Mouse (Mus musculus) CH12.LX (cell line): ENCODE measurements around the gene Zbtb24. TPM values are rescaled to one million over a fixed set of nuclear protein-coding genes. Genes with fewer than 3 reads are reported as not detected.

Experiments
- DNase-seq: peaks from one replicate; pipeline ENCODE4 v3.0.0-alpha.2; 2013; ENCODE audit errors: extremely low read depth
- H3K27ac ChIP-seq: 2 replicates; pipeline ENCODE4 v1.5.1; 2012; ENCODE audit warnings: low read depth, mild to moderate bottlenecking, control low read depth, moderate library complexity; ENCODE audit not compliant: insufficient read depth
- H3K27me3 ChIP-seq: replicated peaks from 2 replicates; pipeline ENCODE3; 2012; ENCODE audit warnings: inconsistent platforms
- H3K36me3 ChIP-seq, 2 experiments: replicated peaks in 1 of 2; 2 replicates each; pipeline versions ENCODE3 to v1.6.1; 2012; ENCODE audit warnings: inconsistent platforms in 1 of 2, low read length in 1 of 2, mild to moderate bottlenecking in 1 of 2, mixed read lengths in 1 of 2, moderate library complexity in 1 of 2; ENCODE audit not compliant: control insufficient read depth in 1 of 2, insufficient read depth in 1 of 2
- H3K4me1 ChIP-seq, 2 experiments: 2 replicates each; pipeline ENCODE4 v1.6.1; 2012; ENCODE audit warnings: inconsistent platforms in 1 of 2, moderate library complexity in 1 of 2; ENCODE audit not compliant: insufficient read depth in 2 of 2, control insufficient read depth in 1 of 2
- H3K4me2 ChIP-seq: 2 replicates; pipeline ENCODE4 v1.6.1; 2012; ENCODE audit warnings: low read depth, mild to moderate bottlenecking, control low read depth; ENCODE audit not compliant: poor library complexity, insufficient read depth, severe bottlenecking
- H3K4me3 ChIP-seq, 3 experiments: fragments of 150-350 bp in 1 of 3; sonication (generic) in 1 of 3; replicated peaks in 1 of 3; 2 replicates each; pipeline versions ENCODE3 to v1.5.1; 2011 to 2012; ENCODE audit warnings: low read depth in 2 of 3, low read length in 2 of 3, mild to moderate bottlenecking in 2 of 3, moderate library complexity in 2 of 3, control low read depth in 1 of 3, improper control_type of control experiment in 1 of 3, inconsistent platforms in 1 of 3, mixed read lengths in 1 of 3; ENCODE audit not compliant: poor library complexity in 1 of 3
- H3K79me2 ChIP-seq: replicated peaks from 2 replicates; pipeline ENCODE4 v1.6.1; 2012; ENCODE audit warnings: mild to moderate bottlenecking, moderate library complexity; ENCODE audit not compliant: control insufficient read depth, poor library complexity, insufficient read depth, severe bottlenecking; ENCODE audit errors: extremely low read depth
- H3K9ac ChIP-seq: 2 replicates; pipeline ENCODE4 v1.6.1; 2012; ENCODE audit warnings: low read depth, mild to moderate bottlenecking, control low read depth, moderate library complexity; ENCODE audit not compliant: insufficient read depth
- H3K9me3 ChIP-seq: replicated peaks from 2 replicates; pipeline ENCODE3; 2012; ENCODE audit warnings: low read length, inconsistent platforms, mixed read lengths
- CTCF ChIP-seq, 2 experiments: IDR thresholded peaks in 1 of 2; conservative IDR thresholded peaks in 1 of 2; 2 replicates each; pipeline ENCODE4 v1.5.1; 2011 to 2012; ENCODE audit warnings: low read depth in 2 of 2, low read length in 2 of 2, improper control_type of control experiment in 1 of 2, inconsistent platforms in 1 of 2, mild to moderate bottlenecking in 1 of 2, moderate library complexity in 1 of 2
- E2F4 ChIP-seq: IDR thresholded peaks from 2 replicates; pipeline ENCODE4 v1.6.1; 2011; ENCODE audit warnings: low read depth, low read length, improper control_type of control experiment; ENCODE audit not compliant: insufficient replicate concordance
- EP300 ChIP-seq: IDR thresholded peaks from 2 replicates; pipeline ENCODE4 v1.6.1; 2011; ENCODE audit warnings: low read length, improper control_type of control experiment
- ETS1 ChIP-seq: conservative IDR thresholded peaks from 2 replicates; pipeline ENCODE4 v1.6.1; 2012; ENCODE audit warnings: low read depth, mild to moderate bottlenecking, inconsistent platforms, low read length, improper control_type of control experiment, moderate library complexity
- HCFC1 ChIP-seq: IDR thresholded peaks from 2 replicates; pipeline ENCODE4 v1.6.1; 2012; ENCODE audit warnings: low read depth, mild to moderate bottlenecking, inconsistent platforms, low read length, improper control_type of control experiment
- IRF4 ChIP-seq: IDR thresholded peaks from 2 replicates; pipeline ENCODE4 v1.6.1; 2014; ENCODE audit warnings: low read depth, mild to moderate bottlenecking, inconsistent platforms, low read length, improper control_type of control experiment
- JUND ChIP-seq: conservative IDR thresholded peaks from 2 replicates; pipeline ENCODE4 v1.6.1; 2011; ENCODE audit warnings: low read depth, low read length, improper control_type of control experiment
- KAT2A ChIP-seq: IDR thresholded peaks from 2 replicates; pipeline ENCODE4 v1.6.1; 2012; ENCODE audit warnings: low read length, improper control_type of control experiment, inconsistent platforms; ENCODE audit not compliant: insufficient replicate concordance
- MAFK ChIP-seq: IDR thresholded peaks from 2 replicates; pipeline ENCODE4 v1.6.1; 2011; ENCODE audit warnings: low read length, improper control_type of control experiment; ENCODE audit not compliant: insufficient replicate concordance
- MAX ChIP-seq: IDR thresholded peaks from 2 replicates; pipeline ENCODE4 v1.6.1; 2011; ENCODE audit warnings: low read length, improper control_type of control experiment
- MEF2A ChIP-seq: IDR thresholded peaks from 2 replicates; pipeline ENCODE4 v1.6.1; 2014; ENCODE audit warnings: low read depth, mild to moderate bottlenecking, inconsistent platforms, low read length, improper control_type of control experiment, borderline replicate concordance
- MXI1 ChIP-seq: IDR thresholded peaks from 2 replicates; pipeline ENCODE4 v1.6.1; 2011; ENCODE audit warnings: mild to moderate bottlenecking, low read depth, low read length, improper control_type of control experiment
- NELFE ChIP-seq: IDR thresholded peaks from 2 replicates; pipeline ENCODE4 v1.6.1; 2011; ENCODE audit warnings: low read depth, low read length, improper control_type of control experiment
- PAX5 ChIP-seq: IDR thresholded peaks from 2 replicates; pipeline ENCODE4 v1.6.1; 2012; ENCODE audit warnings: low read length, inconsistent platforms, mixed read lengths
- POLR2A ChIP-seq: IDR thresholded peaks from 2 replicates; pipeline ENCODE4 v1.6.1; 2011; ENCODE audit warnings: low read depth, mild to moderate bottlenecking, improper control_type of control experiment, low read length
- POLR2AphosphoS2 ChIP-seq: IDR thresholded peaks from 2 replicates; pipeline ENCODE4 v1.6.1; 2011; ENCODE audit warnings: low read depth, low read length, improper control_type of control experiment
- RAD21 ChIP-seq: IDR thresholded peaks from 2 replicates; pipeline ENCODE4 v1.6.1; 2011; ENCODE audit warnings: low read depth, mild to moderate bottlenecking, low read length, improper control_type of control experiment, moderate library complexity
- RCOR1 ChIP-seq: conservative IDR thresholded peaks from 2 replicates; pipeline ENCODE4 v1.6.1; 2012; ENCODE audit warnings: low read depth, mild to moderate bottlenecking, inconsistent platforms, low read length, improper control_type of control experiment
- TBP ChIP-seq: conservative IDR thresholded peaks from 2 replicates; pipeline ENCODE4 v1.6.1; 2011; ENCODE audit warnings: low read depth, low read length, improper control_type of control experiment
- TCF12 ChIP-seq: IDR thresholded peaks from 2 replicates; pipeline ENCODE4 v1.6.1; 2014; ENCODE audit warnings: low read depth, mild to moderate bottlenecking, inconsistent platforms, low read length, improper control_type of control experiment
- USF1 ChIP-seq: IDR thresholded peaks from 2 replicates; pipeline ENCODE4 v1.6.1; 2014; ENCODE audit warnings: low read depth, mild to moderate bottlenecking, inconsistent platforms, low read length, improper control_type of control experiment
- USF2 ChIP-seq: conservative IDR thresholded peaks from 2 replicates; pipeline ENCODE4 v1.6.1; 2011; ENCODE audit warnings: low read depth, low read length, improper control_type of control experiment
- ZC3H11A ChIP-seq: IDR thresholded peaks from 2 replicates; pipeline ENCODE4 v1.6.1; 2012; ENCODE audit warnings: low read depth, mild to moderate bottlenecking, inconsistent platforms, low read length, improper control_type of control experiment
- ZKSCAN1 ChIP-seq: IDR thresholded peaks from 2 replicates; pipeline ENCODE4 v1.6.1; 2012; ENCODE audit warnings: low read depth, inconsistent platforms, low read length, improper control_type of control experiment, borderline replicate concordance
- ZMIZ1 ChIP-seq: IDR thresholded peaks from 2 replicates; pipeline ENCODE4 v1.6.1; 2012; ENCODE audit warnings: low read depth, mild to moderate bottlenecking, inconsistent platforms, low read length, improper control_type of control experiment
- ZNF384 ChIP-seq: IDR thresholded peaks from 2 replicates; pipeline ENCODE4 v1.6.1; 2012; ENCODE audit warnings: low read depth, low read length, improper control_type of control experiment, inconsistent platforms
- dilution Hi-C: fragments of 300-500 bp; cut with MboI; formaldehyde crosslinking; loops from 2 replicates; pipeline ENCODE4 v1.14.3; 2020; ENCODE audit warnings: low sequenced_read_pairs; ENCODE audit not compliant: extremely low pct_unique_long_range_greater_than_20kb, extremely low pct_ligation_motif_present
- in situ Hi-C: fragments of 300-500 bp; cut with MboI; formaldehyde crosslinking; loops from 3 replicates; pipeline ENCODE4 v1.14.3; 2019; ENCODE audit warnings: low sequenced_read_pairs, low pct_ligation_motif_present, low pct_unique_long_range_greater_than_20kb, mixed read lengths
- polyA plus RNA-seq: library from polyadenylated mRNA; unstranded; fragments of >175 nt; gene quantifications from 2 replicates; pipeline ENCODE4 v1.2.1, GENCODE M21; 2012; ENCODE audit warnings: low read depth; ENCODE audit not compliant: insufficient read length
- total RNA-seq, 2 experiments: library from RNA; depleted of rRNA; stranded (reverse); fragments of 300-350 nt in 1 of 2; fragments of >200 nt in 1 of 2; gene quantifications; 2 replicates each; pipeline ENCODE4 v1.2.3; 2012 to 2014

Gene Zbtb24
- total and polyA plus RNA-seq, 3 experiments, result 11.7 to 14.3 (median 11.8) TPM

DNA sequence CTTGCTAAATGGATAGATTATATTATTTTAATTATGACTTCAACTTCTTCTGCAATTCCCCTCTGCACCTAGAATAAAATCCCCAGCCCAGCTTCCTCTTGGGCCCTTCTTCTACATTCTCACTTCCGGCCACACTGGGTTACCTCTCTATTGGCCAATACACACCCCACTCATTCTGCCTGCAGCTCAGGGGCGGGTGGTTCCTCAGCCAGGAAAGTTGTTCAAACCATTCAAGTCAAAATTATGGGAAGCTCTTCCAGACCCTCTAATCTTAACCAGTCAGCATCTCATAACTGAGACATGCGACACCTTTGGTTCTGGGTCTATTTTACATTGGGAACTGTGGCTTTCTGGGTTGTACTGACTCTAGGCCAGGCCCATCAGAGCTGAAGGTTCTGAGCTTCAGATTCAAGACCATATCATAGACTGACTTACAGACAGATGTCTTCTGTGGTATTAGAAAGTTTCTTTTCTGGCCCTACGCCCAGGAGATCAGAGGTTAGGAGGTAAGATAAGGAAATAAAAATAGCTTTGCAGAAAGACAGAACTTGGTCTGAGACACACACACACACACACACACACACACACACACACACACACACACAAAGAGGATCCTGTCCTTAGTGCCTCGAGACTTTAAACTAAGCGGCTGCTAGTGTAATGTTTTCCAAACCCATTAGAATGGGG lies 23.7 kb downstream of the Zbtb24 start (continued):
- TF ChIP-seq ZKSCAN1 (no peak), MAFK (no peak)
- TF ChIP-seq, all 38 proteins: peak for 6

GRCm38 (mm10) chr10:41474981-41475391 lies 24.8 kb downstream of the Zbtb24 start:
- in situ Hi-C loops (no loop called here), dilution Hi-C loops (no loop called here)
- TF ChIP-seq HCFC1 (0 out of 2 replicates have a peak, but pooled peaks have one; percentile 4), MEF2A (no peak), TCF12 (0 out of 2 replicates have a peak, but pooled peaks have one; percentile 10)
- Histone ChIP-seq H3K4me3 (no peak overlapping the region), H3K9ac (peak overlapping the region; percentile 61), H3K4me1 (peaks cover 13 to 61% of the 10 kb centered on the region in 2 experiments), H3K4me2 (peak overlapping the region; percentile 69), H3K36me3 (peaks cover 10 to 21% of the 10 kb centered on the region in 2 experiments), H3K9me3 (no peaks in the 10 kb centered on the region), H3K79me2 (0 out of 2 replicates have a peak, but pooled peaks cover 2% of the 10 kb centered on the region), H3K27me3 (no peaks in the 10 kb centered on the region), H3K27ac (peak overlapping the region; percentile 42; the same call in 1 of the 2 replicates)
- no peak for DNase-seq

DNA sequence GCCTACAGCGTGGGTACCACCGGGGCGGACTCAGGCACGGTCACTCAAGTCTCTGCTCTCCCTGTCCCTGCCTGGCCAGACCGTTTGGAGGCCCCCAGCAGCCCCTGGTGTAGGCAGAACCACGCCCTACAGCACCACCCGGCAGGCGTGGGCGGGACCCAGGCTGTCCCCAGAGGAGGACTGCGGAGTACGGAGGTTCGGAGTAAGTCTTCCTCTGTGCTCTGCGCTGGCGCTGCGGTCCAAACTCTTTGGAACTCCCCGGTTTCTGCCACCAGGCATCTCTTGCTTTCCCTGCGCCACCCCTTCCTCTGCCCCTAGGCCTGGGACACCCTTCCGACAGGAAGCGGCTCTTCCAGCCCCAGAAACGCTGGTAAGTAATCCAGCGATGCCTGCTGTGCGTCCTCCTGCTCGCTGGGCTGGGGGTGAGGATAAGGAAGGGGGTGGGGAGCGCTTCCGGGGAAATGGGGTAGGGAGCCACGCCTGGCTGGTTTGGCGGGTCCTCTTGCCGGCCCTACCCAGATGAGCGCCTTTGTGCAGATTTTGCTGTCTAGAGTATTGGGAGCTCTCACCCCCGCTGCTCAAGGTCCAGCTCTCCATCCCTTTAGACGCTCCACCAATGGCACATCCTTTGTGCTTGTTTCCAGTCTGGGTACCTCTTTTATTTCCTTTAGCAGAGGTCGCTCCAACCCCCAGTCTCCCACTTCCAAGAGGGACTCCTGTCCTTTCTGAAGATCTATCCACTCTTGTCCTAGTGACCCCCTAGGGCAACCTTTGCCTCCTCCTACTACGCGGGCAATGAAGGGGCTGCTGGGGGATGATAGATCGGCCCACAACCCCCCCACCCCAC lies 26.2 kb downstream of the Zbtb24 start, which contains the start of gene Mical1:
TSS of gene Mical1 (plus strand) at position 144 of the 847 bp plus-strand sequence.
- DNase-seq, result peak; percentile 74
- H3K36me3 ChIP-seq, result peaks cover 20 to 35% of the 10 kb centered on the region in 2 experiments
- no peaks in the 10 kb centered on the region for H3K27me3 ChIP-seq
- H3K9me3 ChIP-seq, result no peaks in the 10 kb centered on the region
- H3K4me1 ChIP-seq, result peaks cover 7 to 50% of the 10 kb centered on the region in 2 experiments
- in situ Hi-C loops (no loop called here), dilution Hi-C loops (no loop called here)
- H3K4me3 ChIP-seq, result peak within 1 kb of the TSS; percentile 67 to 88 (median 79)
- 0 out of 2 replicates have a peak, but pooled peaks cover 2% of the 10 kb centered on the region for H3K79me2 ChIP-seq
- peak within 1 kb of the TSS; percentile 79 for H3K9ac ChIP-seq
- peak within 1 kb of the TSS; percentile 89 for H3K4me2 ChIP-seq
- H3K27ac ChIP-seq, result peak within 1 kb of the TSS; percentile 57
- peak; percentile 79 for TF ChIP-seq TCF12
- no peak for TF ChIP-seq CTCF (conservative IDR thresholded peaks at IDR 0.05 in 1 of 2, IDR thresholded peaks at IDR 0.05 in 1 of 2; ENCODE audit: low read depth in 2 of 2, low read length in 2 of 2)
- TF ChIP-seq POLR2AphosphoS2, result no peak
- TF ChIP-seq MAX, result peak; percentile 60; the same call in 1 of the 2 replicates
- TF ChIP-seq ZC3H11A, result no peak
- 0 out of 2 replicates have a peak, but pooled peaks have one; percentile 46 for TF ChIP-seq KAT2A
- 0 out of 2 replicates have a peak, but pooled peaks have one; percentile 45 for TF ChIP-seq EP300
- 0 out of 2 replicates have a peak, but pooled peaks have one; percentile 59 for TF ChIP-seq RCOR1
- TF ChIP-seq IRF4, result 0 out of 2 replicates have a peak, but pooled peaks have one; percentile 32
- no peak for TF ChIP-seq USF1
- TF ChIP-seq MEF2A, result peak; percentile 38; the same call in 1 of the 2 replicates
- TF ChIP-seq RAD21, result no peak; the same call in 1 of the 2 replicates
- TF ChIP-seq ETS1, result peak; percentile 59
- no peak for TF ChIP-seq JUND
- no peak for TF ChIP-seq PAX5
- TF ChIP-seq ZKSCAN1, result no peak
- peak; percentile 76 for TF ChIP-seq POLR2A
- TF ChIP-seq MXI1, result peak; percentile 84
- TF ChIP-seq E2F4, result no peak
- TF ChIP-seq ZMIZ1, result peak; percentile 64; the same call in 1 of the 2 replicates
- no peak for TF ChIP-seq USF2
- no peak for TF ChIP-seq ZNF384
- TF ChIP-seq TBP, result peak; percentile 62; the same call in 1 of the 2 replicates
- TF ChIP-seq NELFE, result peak; percentile 73
